Mouse (Mus musculus): ENCODE data around the gene Sv2b. TPM values are rescaled to one million over a fixed set of nuclear protein-coding genes. Genes with fewer than 3 reads are reported as not detected.

Gene Sv2b
- polyA plus RNA-seq, 2 experiments, result 0.02 TPM; not detected in 1

DNA sequence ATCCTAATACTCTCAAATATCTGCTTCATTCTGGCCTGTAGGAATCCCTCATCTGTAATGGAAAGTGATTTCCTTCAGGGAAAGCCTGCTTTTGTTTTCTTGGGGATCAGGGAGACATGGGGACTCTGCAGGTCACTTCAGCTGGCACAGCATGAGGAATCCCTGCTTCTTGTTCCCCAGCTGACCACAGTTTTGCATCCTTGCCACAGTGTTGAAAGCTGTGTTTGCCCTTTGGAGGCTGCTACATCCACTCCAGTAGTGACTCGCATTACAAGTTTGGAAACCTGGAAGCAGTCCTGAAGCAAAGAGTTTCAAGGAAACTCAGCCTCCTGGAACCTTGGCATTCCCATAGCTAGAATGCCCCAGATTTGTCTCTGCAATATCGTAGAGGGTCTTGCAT is 35.4 kb downstream of the Sv2b start:
- Histone ChIP-seq H3K9me3 (ENCODE audit: control insufficient read depth, low read length) (no peaks in the 10 kb centered on the region), H3K4me3 (ENCODE audit: insufficient read depth in 1 of 2, low read depth in 2 of 2, low read length in 2 of 2) (no peak overlapping the region), H3K9ac (replicated peaks) (no peak overlapping the region), H3K27ac (no peak overlapping the region), H3K36me3 (replicated peaks; ENCODE audit: control insufficient read depth, insufficient read depth, low read depth) (no peaks in the 10 kb centered on the region), H3K4me2 (ENCODE audit: low read depth) (no peak overlapping the region), H3K4me1 (replicated peaks; ENCODE audit: control insufficient read depth in 2 of 2, insufficient read depth in 2 of 2, low read length in 1 of 2) (no peaks in the 10 kb centered on the region), H3K27me3 (ENCODE audit: control insufficient read depth, insufficient read depth, low read length) (no peaks in the 10 kb centered on the region)
- TF ChIP-seq CTCF (IDR thresholded peaks at IDR 0.05; ENCODE audit: low read depth) (no peak), EP300 (IDR thresholded peaks at IDR 0.05; ENCODE audit: low read depth) (no peak)
- 50% methylated on average over 2 of the region's 2 CpGs for WGBS (ENCODE audit: insufficient replicate concordance)
- DNase-seq (ENCODE audit: low read depth in 3 of 3, low spot score in 3 of 3) (no peak), ATAC-seq (ENCODE audit: insufficient read depth) (no peak)

- 41% methylated on average over 3 of the region's 3 CpGs for WGBS (ENCODE audit: insufficient replicate concordance)
- TF ChIP-seq CTCF (IDR thresholded peaks at IDR 0.05; ENCODE audit: low read depth) (no peak), EP300 (IDR thresholded peaks at IDR 0.05; ENCODE audit: low read depth) (no peak)
- H3K27ac ChIP-seq, result no peak overlapping the region
- H3K4me2 ChIP-seq (ENCODE audit: low read depth), result no peak overlapping the region
- ATAC-seq (ENCODE audit: insufficient read depth), result no peak
- H3K27me3 ChIP-seq (ENCODE audit: control insufficient read depth, insufficient read depth, low read length), result no peaks in the 10 kb centered on the region
- no peaks in the 10 kb centered on the region for H3K4me1 ChIP-seq (replicated peaks; ENCODE audit: control insufficient read depth in 2 of 2, insufficient read depth in 2 of 2, low read length in 1 of 2)
- H3K4me3 ChIP-seq (ENCODE audit: insufficient read depth in 1 of 2, low read depth in 2 of 2, low read length in 2 of 2), result no peak overlapping the region
- H3K9me3 ChIP-seq (ENCODE audit: control insufficient read depth, low read length), result no peaks in the 10 kb centered on the region
- no peak for DNase-seq (ENCODE audit: low read depth in 3 of 3, low spot score in 3 of 3)
- H3K9ac ChIP-seq (replicated peaks), result no peak overlapping the region
- no peaks in the 10 kb centered on the region for H3K36me3 ChIP-seq (replicated peaks; ENCODE audit: control insufficient read depth, insufficient read depth, low read depth)
Measured at GRCm38 (mm10) chr7:75271921-75272381, 37.1 kb downstream of the Sv2b start.

DNA sequence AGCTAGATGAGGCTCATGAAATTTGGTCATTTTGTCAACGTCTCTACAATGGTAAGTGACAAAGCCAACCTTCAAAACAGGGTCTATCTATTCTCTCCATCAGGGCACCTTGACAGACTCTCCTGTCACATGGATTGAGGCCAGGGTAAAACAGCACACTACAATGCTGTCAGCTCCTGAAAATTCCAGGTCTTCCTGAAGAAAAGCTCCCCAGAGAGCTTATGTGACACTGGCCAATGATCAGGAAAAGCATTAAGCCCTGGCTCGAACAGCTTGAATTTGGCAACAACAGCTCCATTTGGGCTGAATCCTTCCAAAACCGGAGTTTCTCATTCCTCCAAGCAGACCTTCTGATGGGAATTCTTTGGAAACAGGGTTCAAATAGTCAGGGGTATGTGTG is 37.8 kb downstream of the Sv2b start:
- H3K9ac ChIP-seq (replicated peaks), result no peak overlapping the region
- H3K9me3 ChIP-seq (ENCODE audit: control insufficient read depth, low read length), result no peaks in the 10 kb centered on the region
- TF ChIP-seq CTCF (IDR thresholded peaks at IDR 0.05; ENCODE audit: low read depth) (no peak), EP300 (IDR thresholded peaks at IDR 0.05; ENCODE audit: low read depth) (no peak)
- H3K4me3 ChIP-seq (ENCODE audit: insufficient read depth in 1 of 2, low read depth in 2 of 2, low read length in 2 of 2), result no peak overlapping the region
- H3K4me2 ChIP-seq (ENCODE audit: low read depth), result no peak overlapping the region
- H3K36me3 ChIP-seq (replicated peaks; ENCODE audit: control insufficient read depth, insufficient read depth, low read depth), result no peaks in the 10 kb centered on the region
- no peak for DNase-seq (ENCODE audit: low read depth in 3 of 3, low spot score in 3 of 3)
- H3K4me1 ChIP-seq (replicated peaks; ENCODE audit: control insufficient read depth in 2 of 2, insufficient read depth in 2 of 2, low read length in 1 of 2), result no peaks in the 10 kb centered on the region
- no peaks in the 10 kb centered on the region for H3K27me3 ChIP-seq (ENCODE audit: control insufficient read depth, insufficient read depth, low read length)
- ATAC-seq (ENCODE audit: insufficient read depth), result no peak
- WGBS (ENCODE audit: insufficient replicate concordance), result 55% methylated on average over 3 of the region's 3 CpGs
- H3K27ac ChIP-seq, result no peak overlapping the region

DNA sequence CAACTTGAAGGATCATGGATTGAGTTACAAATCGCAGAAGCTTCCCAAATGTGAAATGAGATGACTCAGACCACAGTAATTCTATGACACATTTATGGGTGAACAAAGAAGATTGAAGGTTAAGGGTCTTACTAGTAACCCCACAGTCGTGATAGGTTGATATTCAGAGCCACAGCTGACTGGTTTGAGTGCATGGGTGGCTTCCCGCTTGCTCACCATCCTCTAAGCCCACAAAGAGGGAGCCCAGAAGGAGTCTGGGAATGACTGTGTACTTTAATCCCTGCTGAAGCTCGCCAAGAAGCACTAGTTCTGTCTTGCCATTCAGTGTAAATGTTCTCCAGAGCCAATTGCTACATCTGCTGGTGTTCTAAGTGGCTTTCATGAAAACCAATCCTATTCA is 41.8 kb downstream of the Sv2b start:
- no peak overlapping the region for H3K9ac ChIP-seq (replicated peaks)
- WGBS (ENCODE audit: insufficient replicate concordance), result 40% methylated on average over 4 of the region's 4 CpGs

DNA sequence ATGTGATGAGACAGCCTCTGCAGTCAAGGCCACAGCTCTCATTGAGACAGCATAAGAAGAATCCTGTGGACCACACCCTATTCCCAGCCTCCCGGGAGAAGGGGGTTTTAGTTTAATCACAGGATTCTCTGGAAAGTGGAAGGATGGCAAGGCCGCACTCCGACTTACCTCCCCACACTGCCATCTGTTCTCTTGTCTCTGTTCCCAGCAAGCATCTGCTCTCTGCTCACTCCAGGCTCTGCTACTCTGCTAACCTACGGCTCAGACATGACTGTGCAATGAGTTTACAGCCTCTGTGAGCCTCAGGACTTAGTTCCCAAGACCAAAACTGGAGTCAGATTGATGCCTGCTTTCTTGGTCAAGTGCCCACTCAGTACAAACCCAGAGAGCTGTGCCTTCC is 43.8 kb downstream of the Sv2b start:
- Histone ChIP-seq H3K9ac (replicated peaks) (no peak overlapping the region), H3K27me3 (ENCODE audit: control insufficient read depth, insufficient read depth, low read length) (no peaks in the 10 kb centered on the region), H3K27ac (no peak overlapping the region), H3K9me3 (ENCODE audit: control insufficient read depth, low read length) (no peaks in the 10 kb centered on the region), H3K36me3 (replicated peaks; ENCODE audit: control insufficient read depth, insufficient read depth, low read depth) (no peaks in the 10 kb centered on the region), H3K4me3 (ENCODE audit: insufficient read depth in 1 of 2, low read depth in 2 of 2, low read length in 2 of 2) (no peak overlapping the region), H3K4me2 (ENCODE audit: low read depth) (no peak overlapping the region), H3K4me1 (replicated peaks; ENCODE audit: control insufficient read depth in 2 of 2, insufficient read depth in 2 of 2, low read length in 1 of 2) (no peaks in the 10 kb centered on the region)
- DNase-seq (ENCODE audit: low read depth in 3 of 3, low spot score in 3 of 3) (no peak), ATAC-seq (ENCODE audit: insufficient read depth) (no peak)
- WGBS (ENCODE audit: insufficient replicate concordance), result 66% methylated on average over 4 of the region's 4 CpGs
- TF ChIP-seq EP300 (IDR thresholded peaks at IDR 0.05; ENCODE audit: low read depth) (no peak), CTCF (IDR thresholded peaks at IDR 0.05; ENCODE audit: low read depth) (no peak)

More for the DNA sequence above, 41.8 kb downstream of the Sv2b start:
- Histone ChIP-seq H3K36me3 (replicated peaks; ENCODE audit: control insufficient read depth, insufficient read depth, low read depth) (no peaks in the 10 kb centered on the region), H3K27ac (no peak overlapping the region), H3K4me2 (ENCODE audit: low read depth) (no peak overlapping the region), H3K4me1 (replicated peaks; ENCODE audit: control insufficient read depth in 2 of 2, insufficient read depth in 2 of 2, low read length in 1 of 2) (no peaks in the 10 kb centered on the region), H3K27me3 (ENCODE audit: control insufficient read depth, insufficient read depth, low read length) (no peaks in the 10 kb centered on the region), H3K9me3 (ENCODE audit: control insufficient read depth, low read length) (no peaks in the 10 kb centered on the region), H3K4me3 (ENCODE audit: insufficient read depth in 1 of 2, low read depth in 2 of 2, low read length in 2 of 2) (no peak overlapping the region)
- TF ChIP-seq CTCF (IDR thresholded peaks at IDR 0.05; ENCODE audit: low read depth) (no peak), EP300 (IDR thresholded peaks at IDR 0.05; ENCODE audit: low read depth) (no peak)
- DNase-seq (ENCODE audit: low read depth in 3 of 3, low spot score in 3 of 3) (no peak), ATAC-seq (ENCODE audit: insufficient read depth) (no peak)

Data from liver, embryonic 14.5 days (tissue).